Mouse (Mus musculus) cerebellum, adult 2 months (tissue): ENCODE results near the gene Msi2.

Experiments
- CTCF ChIP-seq: fragments of 200-500 bp; IDR thresholded peaks from 2 replicates; pipeline ENCODE4 v1.5.1; 2011; ENCODE audit warnings: low read depth, mild to moderate bottlenecking, control low read depth, low read length, moderate library complexity, borderline replicate concordance; ENCODE audit not compliant: insufficient read depth
- POLR2A ChIP-seq: fragments of 200-500 bp; IDR thresholded peaks from 2 replicates; pipeline ENCODE4 v1.6.1; 2011; ENCODE audit warnings: low read length, control low read depth, borderline replicate concordance; ENCODE audit not compliant: insufficient read depth

DNA sequence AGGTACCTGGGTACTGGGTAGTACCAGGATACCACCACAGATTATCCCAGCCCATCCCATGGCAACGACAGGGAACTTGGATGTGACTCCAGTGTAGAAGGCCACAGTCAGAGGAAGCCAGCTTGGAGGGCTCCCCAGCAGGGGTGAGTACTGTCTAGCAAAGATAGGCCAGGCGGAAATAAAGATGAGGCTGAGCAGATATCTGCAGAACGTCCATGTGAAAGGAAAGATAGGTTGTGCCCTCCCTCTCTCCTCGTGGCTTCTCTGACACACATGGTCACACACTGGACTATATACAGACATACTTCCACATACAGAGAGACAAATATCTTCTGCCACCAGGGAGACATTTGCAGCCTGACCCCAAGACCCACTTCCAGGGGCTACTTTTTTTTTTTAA is 350.8 kb downstream of the Msi2 start:
- TF ChIP-seq CTCF = no peak
- no peak for TF ChIP-seq POLR2A
